Comparison of ENCODE assay signal across 19 mouse cellular contexts in genomic region chr5:142337436-142337835, GRCm38 (mm10).
DNase-seq lines count a peak whose midpoint lies in the region; ATAC-seq and TF ChIP-seq lines count a peak whose summit lies in the region.
"Had no signal": no experiment of that assay in that cellular context is flagged by ENCODE, and none has a peak within 500 bp of the region (broad histone marks: within the 10 kb centered on the region; RNA-seq: fewer than 3 reads in every experiment).

No protein-coding gene starts in this region.

- TF ChIP-seq CTCF in kidney, adult 2 months (conservative IDR thresholded peaks at IDR 0.05; ENCODE audit: insufficient read depth, insufficient read length, low read depth, low read length) = no peak

- no peaks in the 10 kb centered on the region for H3K36me3 ChIP-seq in kidney, adult 2 months (ENCODE audit: control insufficient read depth, insufficient read depth, low read length)
- H3K36me3 ChIP-seq in kidney, embryonic 15.5 days = no peaks in the 10 kb centered on the region
- H3K36me3 ChIP-seq: forebrain, embryonic 12.5 days; heart, embryonic 12.5 days; hindbrain, embryonic 10.5 days had no signal

- DNase-seq in kidney, adult 2 months = peak; percentile 8
- DNase-seq in ovary, adult 18-20 months (ENCODE audit: low spot score) = peak; percentile 32
- DNase-seq in ovary, postnatal 10 days (ENCODE audit: low spot score) = no peak
- peak; percentile 60 for DNase-seq in lung, postnatal 36 days
- DNase-seq in frontal cortex, postnatal 25 days (ENCODE audit: low spot score in 2 of 2) = no peak
- no peak for DNase-seq in thymus, postnatal 4 days
- DNase-seq: adrenal gland, adult 2 months; adrenal gland, postnatal 25 days; cerebellum, adult 18-20 months; cerebellum, adult 9-11 months; cerebellum, postnatal 36 days; gastrocnemius, postnatal 14 days had no signal

- H3K9ac ChIP-seq in kidney, embryonic 15.5 days = no peak overlapping the region
- H3K9ac ChIP-seq: forebrain, embryonic 12.5 days; heart, embryonic 12.5 days; hindbrain, embryonic 14.5 days had no signal

- 51% methylated on average over 6 of the region's 6 CpGs for WGBS in kidney, adult 2 months
- 69% methylated on average over 6 of the region's 6 CpGs for WGBS in kidney, embryonic 15.5 days

- H3K9me3 ChIP-seq in kidney, embryonic 15.5 days (replicated peaks) = no peaks in the 10 kb centered on the region
- H3K9me3 ChIP-seq: forebrain, embryonic 12.5 days; heart, embryonic 12.5 days; hindbrain, embryonic 10.5 days had no signal

- no peaks in the 10 kb centered on the region; the same call in 1 of the 2 replicates for H3K27me3 ChIP-seq in kidney, adult 2 months (replicated peaks; ENCODE audit: control insufficient read depth, insufficient read depth, low read length)
- H3K27me3 ChIP-seq in kidney, embryonic 15.5 days = no peaks in the 10 kb centered on the region
- H3K27me3 ChIP-seq: heart, embryonic 12.5 days had no signal

- no peak for TF ChIP-seq POLR2A in kidney, adult 2 months (IDR thresholded peaks at IDR 0.05; ENCODE audit: low read depth, low read length)

- H3K4me3 ChIP-seq in kidney, adult 2 months (ENCODE audit: insufficient read depth, low read depth, low read length) = no peak overlapping the region
- no peak overlapping the region for H3K4me3 ChIP-seq in kidney, embryonic 15.5 days (replicated peaks)
- H3K4me3 ChIP-seq: forebrain, embryonic 12.5 days; heart, embryonic 12.5 days; hindbrain, embryonic 10.5 days had no signal

- no peak for ATAC-seq in kidney, embryonic 15.5 days (replicated peaks; ENCODE audit: low FRiP score)
- ATAC-seq: forebrain, embryonic 16.5 days; Patski had no signal

- H3K27ac ChIP-seq in kidney, adult 2 months (ENCODE audit: insufficient read depth, low read depth, low read length) = no peak overlapping the region
- no peak overlapping the region for H3K27ac ChIP-seq in kidney, embryonic 15.5 days
- H3K27ac ChIP-seq: forebrain, embryonic 12.5 days; hindbrain, embryonic 10.5 days; hindbrain, embryonic 14.5 days had no signal

- H3K4me2 ChIP-seq in kidney, embryonic 15.5 days = no peak overlapping the region
- H3K4me2 ChIP-seq: forebrain, embryonic 12.5 days; heart, embryonic 12.5 days; hindbrain, embryonic 14.5 days had no signal

- no peaks in the 10 kb centered on the region for H3K4me1 ChIP-seq in kidney, adult 2 months (ENCODE audit: control insufficient read depth, insufficient read depth, low read length)
- no peaks in the 10 kb centered on the region for H3K4me1 ChIP-seq in kidney, embryonic 15.5 days
- H3K4me1 ChIP-seq: forebrain, embryonic 12.5 days; heart, embryonic 12.5 days had no signal

Comparison
In these comparisons a context has a peak if more than half of its experiments do, and no peak if none do; other contexts are left out.
1. DNase-seq: peak in kidney, adult 2 months (single experiment), ovary, adult 18-20 months (single experiment) and lung, postnatal 36 days (single experiment); none in ovary, postnatal 10 days (single experiment), frontal cortex, postnatal 25 days (0 of 2) and thymus, postnatal 4 days (single experiment).